Mouse (Mus musculus) adrenal gland, postnatal 4 days (tissue): ENCODE results near the gene Rnf145. TPM values are rescaled to one million over a fixed set of nuclear protein-coding genes. Genes with fewer than 3 reads are reported as not detected.

Experiments used
- DNase-seq, 2 experiments: peaks; one replicate each; pipeline ENCODE4 v3.0.0; 2021 to 2022; ENCODE audit warnings: low spot score in 2 of 2, mixed read lengths in 2 of 2
- total RNA-seq, 2 experiments: library from RNA; stranded (reverse); gene quantifications; 2 replicates each; pipeline ENCODE4 v1.2.3; 2021

Gene Rnf145
- total RNA-seq, 2 experiments from 2014 or later = 111 to 113 TPM

DNA sequence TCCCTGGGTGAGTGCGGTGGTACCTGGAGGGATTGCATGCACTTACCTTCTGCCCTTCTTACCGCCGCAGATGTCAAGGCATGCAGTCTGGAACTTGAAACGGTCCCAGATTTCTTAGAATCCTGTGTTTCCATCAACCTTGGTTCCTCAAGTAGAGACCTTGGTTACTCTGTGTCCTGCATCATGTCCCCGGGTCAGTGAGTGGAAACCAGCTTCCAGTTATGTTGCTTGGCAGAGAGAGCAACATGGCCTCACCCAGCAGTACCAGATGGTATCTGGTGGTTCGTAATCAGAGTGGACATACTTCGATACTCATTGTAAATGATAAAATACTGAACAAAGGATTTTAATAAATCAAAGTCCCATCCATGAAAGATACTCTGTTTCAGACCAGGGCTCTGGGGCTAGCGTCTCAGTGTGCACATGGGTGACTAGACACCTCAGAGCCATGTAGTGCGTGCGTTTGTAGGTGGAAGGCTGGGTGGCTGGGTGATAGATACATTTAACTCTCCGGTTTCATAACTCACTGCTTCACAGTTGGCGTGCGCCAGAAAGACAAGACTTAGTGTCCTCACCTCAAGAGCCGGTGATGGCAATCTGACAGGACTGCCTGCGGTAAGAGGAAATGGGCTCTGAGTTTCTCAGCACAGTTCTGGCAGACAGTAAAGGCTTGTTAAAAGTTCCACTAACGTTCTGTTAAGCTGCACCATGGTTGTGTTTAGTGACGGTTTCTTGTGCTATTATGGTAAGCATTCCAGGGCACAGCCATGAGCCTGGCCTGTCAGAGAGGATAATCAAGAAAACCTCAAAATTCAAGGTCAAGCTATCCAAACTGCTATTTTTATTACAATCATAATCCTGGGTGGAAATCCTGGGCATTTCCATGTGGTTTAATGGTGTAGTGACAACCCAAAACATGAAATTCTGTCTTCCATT, 14.3 kb downstream of the Rnf145 start:
- DNase-seq = no peak

DNA sequence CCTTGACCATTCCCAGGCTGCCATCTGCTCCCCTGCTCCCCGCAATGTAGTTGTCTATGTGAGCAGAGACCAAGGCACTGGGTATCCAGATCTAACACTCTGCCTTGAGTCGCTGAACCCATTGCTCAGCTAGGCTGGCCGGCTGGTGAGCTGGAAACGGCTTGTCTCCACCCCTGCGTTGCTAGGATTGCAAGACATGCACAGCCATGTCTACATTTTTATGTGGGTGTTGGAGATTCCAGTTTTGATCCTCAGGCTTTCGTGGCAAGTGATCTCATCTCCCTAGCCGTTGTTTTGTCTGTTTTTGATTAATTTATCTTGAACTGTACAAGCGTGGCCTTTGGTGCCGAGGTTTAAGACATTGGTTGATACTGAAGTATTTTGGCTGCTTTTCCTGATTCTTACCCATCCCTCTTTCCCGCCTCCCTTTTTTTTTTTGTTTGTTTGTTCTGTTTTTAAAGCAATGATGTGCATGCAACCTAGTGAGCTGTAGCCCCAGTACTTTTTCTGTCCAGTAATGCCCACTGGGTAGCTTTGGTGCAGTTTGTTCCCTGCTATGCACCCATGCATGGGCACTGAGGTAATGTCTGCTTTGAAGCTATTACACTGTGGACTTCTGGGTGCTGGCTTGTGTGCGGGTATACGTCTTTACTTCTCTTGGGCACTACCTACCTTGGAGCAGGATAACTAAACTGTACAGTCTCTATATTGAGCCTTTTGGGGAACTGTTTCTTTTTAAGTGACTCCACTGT, 16.4 kb downstream of the Rnf145 start:
- DNase-seq = no peak

DNA sequence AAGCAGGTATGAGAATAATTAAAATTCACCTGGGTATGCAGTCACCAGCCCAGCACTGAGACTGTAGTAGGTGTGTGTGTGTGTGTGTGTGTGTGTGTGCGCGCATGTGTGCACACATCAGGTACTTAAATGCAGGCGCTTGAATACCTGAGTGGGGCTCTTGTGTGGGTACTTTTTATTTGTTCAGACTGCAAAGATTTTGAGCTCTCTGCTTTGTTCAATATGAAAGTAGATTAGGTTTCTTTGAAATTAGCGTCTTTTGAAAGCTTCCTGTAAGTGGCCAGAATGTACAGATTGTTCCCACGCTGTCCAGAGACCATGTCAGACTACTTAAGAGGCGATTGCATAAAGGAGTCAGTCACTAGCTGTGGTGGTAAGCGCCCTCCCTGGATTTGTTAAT, 18.6 kb downstream of the Rnf145 start:
- no peak for DNase-seq

DNA sequence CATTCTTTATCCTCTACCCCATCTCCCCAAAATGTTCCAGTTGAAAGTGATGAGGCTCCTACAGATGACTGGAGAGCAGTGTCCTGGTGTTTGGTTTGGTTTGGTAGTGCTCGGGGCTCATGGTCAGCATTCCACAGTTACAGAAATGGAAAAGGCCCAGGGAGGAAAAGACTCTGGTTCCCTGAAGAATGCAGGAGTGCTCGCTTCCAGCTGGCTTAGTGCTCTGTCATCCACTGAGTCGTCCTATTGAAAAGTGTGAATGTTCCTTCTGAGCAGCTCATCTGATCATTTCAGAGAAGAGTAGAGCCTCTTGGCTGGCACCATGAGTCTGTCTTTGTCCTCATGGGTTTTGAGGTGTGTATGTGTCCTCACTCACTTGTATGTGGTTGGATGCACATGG, 19.3 kb downstream of the Rnf145 start:
- no peak for DNase-seq

DNA sequence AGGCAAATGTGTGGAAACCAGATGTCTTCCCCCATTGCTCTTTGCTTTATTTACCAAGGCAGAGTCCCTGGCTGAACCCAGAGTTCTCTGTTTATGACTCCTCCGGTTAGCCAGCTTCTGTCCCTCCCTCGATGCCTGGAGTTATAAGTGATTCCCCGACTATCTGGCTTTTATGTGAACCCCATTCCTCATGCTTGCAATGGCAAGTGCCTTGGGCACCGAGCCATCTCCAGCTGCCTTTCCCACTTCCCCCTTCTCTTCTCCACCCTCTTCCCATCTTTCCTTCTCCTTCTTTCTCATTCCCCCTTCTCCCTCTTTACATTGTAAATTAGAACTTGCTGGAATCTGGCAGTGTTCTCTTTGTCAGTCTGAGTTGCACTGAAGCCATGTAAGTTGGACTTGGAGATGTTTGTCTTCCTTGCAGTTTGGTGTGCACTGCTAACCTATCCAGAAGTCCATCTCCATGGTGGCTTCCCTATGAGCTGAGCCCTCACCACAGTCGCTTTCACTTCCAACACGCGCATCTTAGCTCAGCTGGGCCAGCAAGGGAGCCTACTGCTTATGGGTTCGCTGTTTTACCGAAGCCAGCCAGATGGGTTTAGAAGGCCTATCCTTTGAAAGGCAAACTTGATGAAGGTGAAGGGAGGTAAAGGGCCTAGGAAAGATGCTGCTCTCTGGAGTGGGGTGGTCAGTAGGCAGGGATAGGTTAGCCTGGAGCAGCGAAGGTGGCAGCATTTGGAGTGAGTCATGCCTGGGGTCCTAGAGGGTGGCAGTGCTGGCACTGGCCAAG, 19.9 kb downstream of the Rnf145 start:
- DNase-seq = no peak

DNA sequence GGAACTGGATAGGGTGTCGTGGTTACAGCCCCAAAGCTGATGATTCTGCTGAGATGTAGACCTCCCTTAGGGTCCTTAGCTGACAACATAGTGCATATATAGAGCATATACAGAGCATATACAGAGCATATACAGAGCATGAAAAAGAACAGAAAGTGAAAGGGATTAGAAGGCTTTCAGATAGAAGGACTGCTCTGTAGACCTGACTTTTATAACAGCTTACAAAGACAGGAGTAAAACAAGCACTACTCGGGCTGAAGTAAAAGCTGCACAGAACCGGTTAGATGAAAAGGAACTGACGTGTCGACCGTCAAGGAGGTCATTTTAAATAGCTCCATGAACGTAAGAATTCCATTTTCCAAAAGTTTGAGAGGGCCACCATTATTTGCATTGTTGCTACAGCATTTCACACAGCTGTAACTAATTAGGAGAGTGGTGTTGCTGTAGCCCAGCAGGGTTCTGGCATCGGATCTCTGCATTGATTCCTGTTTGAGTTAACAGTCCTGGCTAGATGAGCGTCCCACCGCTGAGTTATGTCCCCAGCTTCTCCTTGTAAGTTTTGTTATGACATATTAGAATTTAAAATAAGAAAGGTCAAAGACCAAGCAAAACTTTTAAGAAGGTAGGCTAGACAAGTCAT, 20.6 kb downstream of the Rnf145 start:
- DNase-seq = no peak

DNA sequence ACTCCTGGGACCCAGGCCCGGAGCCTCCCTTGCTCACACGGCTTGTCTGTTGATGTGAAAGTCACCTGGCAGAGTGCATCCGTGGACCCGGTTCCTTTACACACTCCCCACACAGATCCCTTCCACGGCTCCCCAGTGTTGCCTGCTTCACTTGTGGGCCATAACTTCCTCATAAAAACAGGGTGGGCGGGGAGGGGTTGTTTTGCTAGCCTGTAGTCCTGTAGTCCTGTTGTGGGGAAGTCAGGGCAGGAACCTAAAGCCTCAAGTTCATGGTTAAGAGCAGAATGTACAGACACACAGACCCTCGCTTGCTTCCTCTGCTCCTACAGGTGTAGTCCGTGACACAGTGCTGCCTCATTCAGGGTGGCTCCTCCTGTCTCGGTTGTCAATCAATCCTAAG, 21.5 kb downstream of the Rnf145 start:
- DNase-seq = no peak

DNA sequence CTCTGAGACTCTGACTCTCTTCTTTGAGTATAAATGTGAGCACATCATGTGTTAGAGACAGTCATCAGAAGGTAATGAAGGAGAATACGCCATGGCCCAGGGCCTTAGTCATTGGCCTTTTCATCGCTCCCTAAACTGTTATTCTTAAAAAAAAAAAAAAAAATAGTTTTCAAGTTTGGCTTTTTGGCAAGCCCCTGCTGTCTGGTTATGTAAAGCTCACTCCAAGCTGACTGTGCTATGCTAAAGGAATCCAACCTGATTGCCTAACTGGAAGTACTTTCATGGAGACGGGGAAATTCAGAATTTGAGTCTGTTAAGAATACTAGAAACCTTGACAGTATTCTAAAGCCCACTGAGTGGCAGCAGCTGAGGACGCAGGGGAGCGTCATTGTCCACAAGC, 22.5 kb downstream of the Rnf145 start:
- DNase-seq = no peak

DNA sequence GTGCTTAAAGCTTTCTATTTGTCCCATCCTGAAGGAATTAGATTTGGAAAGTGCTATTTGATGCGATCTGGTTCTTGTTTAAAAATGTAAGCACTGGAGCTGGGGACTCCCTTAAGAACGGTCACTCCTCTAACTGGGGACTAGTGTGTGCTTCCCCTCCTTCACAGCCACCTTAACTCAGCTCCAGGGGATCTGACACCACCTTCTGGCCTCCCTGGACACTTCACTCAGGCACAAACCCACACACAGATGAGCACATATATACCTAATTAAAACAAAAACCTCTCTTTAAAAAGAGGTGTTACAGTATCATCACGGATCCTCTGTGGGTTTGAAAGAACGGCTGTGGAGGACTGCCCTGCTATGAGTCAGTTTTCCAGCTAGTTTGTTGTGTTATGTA, 23.0 kb downstream of the Rnf145 start:
- DNase-seq = no peak

DNA sequence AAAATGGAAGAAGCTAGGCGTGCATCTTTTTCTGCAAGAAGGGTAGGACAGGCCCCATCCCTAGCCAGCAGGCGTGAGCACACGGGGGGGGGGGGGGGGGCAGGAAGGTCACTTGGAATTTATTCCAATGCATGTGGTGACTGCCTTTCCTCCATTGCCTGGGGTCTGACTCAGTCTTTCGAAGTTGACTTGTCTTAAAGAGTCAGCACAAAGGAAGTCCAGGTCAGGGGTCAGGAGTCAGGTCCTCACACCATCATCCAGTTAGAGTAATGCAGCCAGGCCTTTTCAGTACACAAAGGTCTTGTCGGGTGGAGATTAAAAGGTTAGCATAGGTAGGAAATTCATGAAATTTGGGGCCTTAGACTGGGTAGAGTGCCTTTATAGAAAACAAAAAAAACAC, 24.8 kb downstream of the Rnf145 start:
- no peak for DNase-seq

DNA sequence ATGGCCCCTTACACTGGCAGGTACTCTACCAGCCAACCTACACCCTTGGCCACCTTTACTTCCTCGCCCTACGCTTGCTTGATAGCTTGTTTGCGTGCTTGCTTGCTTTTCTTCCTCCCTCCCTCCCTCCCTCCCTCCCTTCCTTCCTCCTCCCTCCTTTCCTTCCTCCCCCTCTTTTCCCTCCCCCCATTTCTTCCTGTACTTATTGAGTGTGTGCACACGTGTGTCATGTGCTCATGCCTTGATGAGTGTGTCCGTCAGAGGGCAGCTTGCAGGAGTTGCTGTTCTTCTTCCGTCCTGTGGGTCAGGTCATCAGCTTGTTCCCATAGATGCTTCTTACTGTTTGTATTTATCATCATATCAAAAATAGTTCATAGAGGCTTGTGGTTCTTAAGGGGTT, 25.2 kb downstream of the Rnf145 start:
- DNase-seq = no peak

DNA sequence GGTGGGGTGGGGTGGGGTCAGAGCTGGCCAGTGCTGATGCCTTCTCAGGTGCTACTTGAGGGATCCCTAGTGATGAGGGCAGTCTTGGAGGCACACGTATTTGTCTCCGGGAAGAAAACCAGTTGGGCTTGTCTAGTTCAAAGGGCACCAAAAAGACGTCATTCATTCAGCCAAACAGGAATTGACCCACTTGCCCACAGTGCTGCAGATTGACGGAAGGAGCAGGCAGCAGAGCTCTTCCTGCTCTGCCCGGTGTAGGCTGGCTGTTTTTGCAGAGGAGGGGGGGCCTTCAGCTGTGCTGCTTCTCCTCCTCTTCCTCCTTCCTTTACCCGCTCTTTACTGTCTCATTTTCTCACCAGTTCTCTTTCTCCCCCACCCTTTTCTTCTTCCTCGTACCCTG, 26.4 kb downstream of the Rnf145 start:
- DNase-seq = no peak

DNA sequence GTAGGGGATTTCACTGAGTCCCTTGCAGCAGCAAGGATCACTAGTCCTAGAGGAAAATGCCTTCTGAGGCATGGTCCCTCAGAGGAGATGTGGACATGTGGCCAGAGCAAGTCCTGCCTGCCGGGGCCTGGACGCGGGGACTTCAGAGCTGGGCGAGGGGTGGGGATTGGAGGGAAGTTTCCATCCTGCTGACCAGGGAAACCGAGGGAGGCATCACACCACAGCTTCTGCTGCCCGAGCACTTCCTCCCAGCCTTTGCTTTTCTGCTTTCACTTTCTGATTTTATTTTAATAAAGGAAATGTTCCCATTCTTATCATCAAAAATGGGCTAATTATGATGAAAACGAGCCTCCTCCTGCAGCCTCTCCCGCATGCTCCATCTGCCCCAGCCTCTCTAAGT, 27.5 kb downstream of the Rnf145 start:
- DNase-seq = no peak

DNA sequence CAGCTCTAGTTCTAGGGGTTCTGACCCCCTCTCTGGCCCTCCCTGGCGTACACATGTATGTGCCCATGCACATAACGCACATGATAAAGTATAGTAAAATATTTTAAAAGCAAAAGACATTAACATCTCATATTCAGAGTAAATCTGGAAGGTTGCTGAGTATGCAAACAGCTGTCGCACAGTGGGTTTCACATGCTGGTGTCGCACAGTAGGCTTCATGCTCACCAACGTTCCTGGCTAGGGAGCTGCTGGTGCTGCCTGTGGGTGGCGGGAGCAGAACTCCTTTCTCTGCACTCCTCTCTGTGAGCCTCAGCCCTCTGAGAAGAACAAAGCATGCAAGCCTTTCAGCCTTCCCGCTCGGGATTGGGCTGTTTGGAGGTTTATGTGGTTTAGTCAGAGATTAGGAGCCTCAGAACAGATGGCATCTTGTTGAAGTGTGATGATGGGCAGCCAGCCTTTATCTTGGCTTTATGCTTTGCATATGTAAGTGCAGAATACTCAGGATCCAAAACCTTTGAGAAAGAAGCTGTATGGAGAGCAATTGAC, 29.0 kb downstream of the Rnf145 start:
- no peak for DNase-seq

DNA sequence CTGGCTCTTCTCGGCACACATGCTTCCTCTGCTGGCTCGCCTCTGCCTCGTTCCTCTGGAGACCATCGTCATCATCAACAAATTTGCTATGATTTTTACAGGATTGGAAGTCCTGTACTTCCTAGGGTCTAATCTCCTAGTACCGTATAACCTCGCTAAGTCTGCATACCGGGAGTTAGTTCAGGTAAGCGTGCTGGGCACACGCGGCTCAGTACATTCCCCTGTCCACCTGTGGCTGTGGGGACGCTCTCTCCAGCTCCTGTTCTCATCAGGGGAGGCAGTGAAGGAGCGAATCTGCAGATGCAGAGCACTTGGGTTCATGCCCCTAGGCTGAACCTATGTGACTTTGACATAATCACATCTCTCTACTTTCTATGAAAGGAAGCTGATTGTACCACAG, 30.1 kb downstream of the Rnf145 start:
- no peak for DNase-seq

DNA sequence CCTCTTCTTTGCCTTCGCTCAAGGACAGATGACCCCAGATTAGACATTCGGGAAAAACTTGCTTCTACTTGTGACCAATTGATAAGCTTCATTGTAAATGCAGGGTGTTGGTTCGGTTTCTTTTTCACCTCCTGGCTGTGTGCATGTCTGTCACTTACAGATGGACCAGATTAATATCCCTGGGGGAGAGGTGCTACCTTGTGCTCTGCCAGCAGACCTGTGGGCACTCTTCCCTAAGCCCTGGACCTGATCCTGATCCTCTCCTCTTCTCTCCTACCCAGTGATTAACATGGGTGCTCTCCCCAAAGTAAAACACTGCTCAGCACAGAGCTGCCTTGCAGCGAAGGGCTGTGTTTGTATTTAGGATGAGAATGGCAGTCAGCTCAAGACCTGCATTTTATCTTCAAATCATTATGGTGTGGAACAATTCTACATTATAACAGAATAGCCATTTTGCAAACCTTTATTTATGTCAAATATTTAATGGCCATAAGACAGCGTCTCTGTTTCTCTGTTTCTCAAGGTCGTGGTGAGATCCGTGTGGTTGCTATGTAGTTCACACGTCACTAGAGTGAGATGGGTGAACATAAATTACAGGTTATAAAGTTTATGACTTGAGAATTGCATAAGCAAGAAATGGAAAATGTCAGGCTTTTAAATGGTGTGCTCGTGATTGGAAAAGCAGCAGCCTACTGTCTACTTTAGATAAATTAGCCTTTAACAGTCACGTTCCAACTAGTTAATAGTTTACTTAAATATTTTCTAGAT, 30.9 kb downstream of the Rnf145 start:
- no peak for DNase-seq

DNA sequence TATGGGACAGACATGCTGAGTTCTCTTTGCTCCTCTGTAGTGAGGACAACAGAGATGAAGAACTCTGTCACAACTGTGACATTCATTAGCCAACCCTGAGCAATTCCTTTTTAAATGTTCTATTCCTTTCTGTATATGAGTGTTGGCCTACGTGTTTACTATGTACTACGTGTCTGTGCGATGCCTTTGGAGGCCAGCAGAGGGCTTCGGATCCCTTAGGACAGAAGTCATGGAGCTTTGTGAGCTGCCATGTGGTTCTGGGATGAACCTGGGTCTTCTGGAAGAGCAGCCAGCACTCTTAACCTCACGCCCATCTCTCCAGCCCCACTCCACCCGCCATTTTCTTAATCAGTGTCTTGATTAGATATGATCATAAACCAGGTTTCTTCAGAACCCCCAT, 32.2 kb downstream of the Rnf145 start:
- DNase-seq = no peak

DNA sequence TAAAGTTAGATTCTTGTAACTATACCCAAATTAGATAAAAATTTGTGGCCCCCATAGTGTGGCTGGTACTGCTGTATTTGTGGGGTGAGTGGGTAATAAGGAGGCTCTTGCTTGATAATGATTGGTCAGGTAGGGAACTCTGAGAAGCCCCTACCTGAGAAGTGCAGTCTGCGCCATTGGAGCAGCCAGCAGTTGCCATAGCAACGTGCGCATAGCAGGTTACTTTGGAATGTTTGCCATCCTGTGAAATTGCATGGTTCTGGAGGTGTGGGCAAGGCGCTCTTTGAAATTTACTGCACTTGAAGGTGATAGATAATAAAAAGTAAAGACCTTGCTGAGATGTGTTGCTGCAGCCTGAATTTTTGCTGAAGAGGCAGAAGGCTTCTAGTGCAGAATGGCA, 35.6 kb downstream of the Rnf145 start:
- DNase-seq = no peak

DNA sequence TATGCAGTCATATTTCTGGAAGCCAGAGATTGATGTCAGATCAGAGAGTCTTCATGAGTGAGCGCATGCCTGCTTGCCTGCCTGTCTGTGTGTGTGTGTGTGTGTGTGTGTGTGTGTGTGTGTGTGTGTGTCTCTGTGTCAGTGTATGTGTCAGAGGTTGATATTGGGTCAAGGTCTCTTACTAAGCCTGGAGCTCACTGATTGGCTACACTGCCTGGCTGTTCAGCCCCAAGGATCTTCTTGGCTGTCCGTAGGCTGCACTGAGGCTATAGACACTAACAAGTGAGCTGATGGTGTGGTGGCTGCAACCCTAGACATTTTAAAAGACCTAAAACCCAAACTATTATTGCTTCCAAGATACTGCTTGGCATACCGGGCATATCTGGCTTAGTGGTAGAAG, 39.8 kb downstream of the Rnf145 start:
- no peak for DNase-seq

DNA sequence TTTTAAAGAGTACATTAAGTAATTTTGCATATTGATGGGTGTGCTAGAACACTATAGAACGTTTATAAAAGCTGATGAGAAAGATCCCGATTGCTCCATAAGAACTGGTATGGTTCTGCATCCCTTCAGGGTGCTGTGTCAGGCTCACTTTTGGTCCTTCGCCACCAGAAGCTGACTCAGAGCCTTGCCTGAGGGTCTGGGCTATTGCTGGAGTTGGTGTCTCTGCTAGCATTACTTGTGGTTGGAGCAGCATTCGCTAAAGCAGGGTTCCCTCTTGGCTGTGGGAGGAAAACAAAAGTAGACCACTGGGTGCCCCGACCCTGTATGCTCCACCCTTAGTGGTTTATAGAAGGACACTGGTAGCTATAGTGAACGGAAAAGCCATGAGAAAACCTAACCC, 40.7 kb downstream of the Rnf145 start:
- no peak for DNase-seq
